Mouse (Mus musculus) embryonic fibroblast, embryonic 13.5 days (primary cell): ENCODE measurements around the gene Adam12.

Source experiments
- CTCF ChIP-seq: IDR thresholded peaks from 2 replicates; pipeline ENCODE4 v1.5.1; 2011; ENCODE audit warnings: mild to moderate bottlenecking, control low read depth, low read length, moderate library complexity, borderline replicate concordance; ENCODE audit not compliant: insufficient read depth
- POLR2A ChIP-seq: IDR thresholded peaks from 2 replicates; pipeline ENCODE4 v1.6.1; 2011; ENCODE audit warnings: low read depth, mild to moderate bottlenecking, control low read depth, low read length, moderate library complexity

DNA sequence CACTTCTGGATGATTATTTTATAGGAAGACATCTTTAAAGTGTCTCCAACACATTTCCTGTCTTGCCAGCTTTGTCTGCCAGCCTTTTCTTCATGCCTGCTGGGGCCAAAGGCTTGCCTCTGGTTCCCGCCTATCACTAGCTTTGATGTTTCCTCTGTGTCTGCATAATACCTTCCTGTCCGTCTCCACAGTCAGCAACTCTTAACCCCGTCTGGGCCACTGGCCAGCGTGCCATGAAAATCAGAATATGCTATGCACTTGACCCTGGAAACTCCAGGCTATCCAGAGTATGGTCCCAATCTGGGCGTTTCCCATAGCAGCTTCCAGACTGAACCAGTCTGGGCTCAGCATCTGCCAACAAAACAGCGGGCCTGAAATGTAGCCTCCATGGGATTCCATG lies 69.1 kb downstream of the Adam12 start:
- TF ChIP-seq POLR2A (no peak), CTCF (no peak)
